Mouse (Mus musculus) embryonic fibroblast, embryonic 13.5 days (primary cell): Measurements from ENCODE around the gene Pdx1. TPM values are rescaled to one million over a fixed set of nuclear protein-coding genes. Genes with fewer than 3 reads are reported as not detected.

Source experiments
- H3K27ac ChIP-seq: 2 replicates; pipeline ENCODE4 v1.5.1; 2012; ENCODE audit warnings: low read length, control low read depth, inconsistent platforms; ENCODE audit not compliant: insufficient read depth
- H3K4me1 ChIP-seq: 2 replicates; pipeline ENCODE4 v1.6.1; 2011; ENCODE audit warnings: low read length; ENCODE audit not compliant: control insufficient read depth, insufficient read depth
- H3K4me3 ChIP-seq: 2 replicates; pipeline ENCODE4 v1.5.1; 2011; ENCODE audit warnings: mild to moderate bottlenecking, control low read depth, low read length; ENCODE audit not compliant: insufficient read depth
- CTCF ChIP-seq: IDR thresholded peaks from 2 replicates; pipeline ENCODE4 v1.5.1; 2011; ENCODE audit warnings: mild to moderate bottlenecking, control low read depth, low read length, moderate library complexity, borderline replicate concordance; ENCODE audit not compliant: insufficient read depth
- POLR2A ChIP-seq: IDR thresholded peaks from 2 replicates; pipeline ENCODE4 v1.6.1; 2011; ENCODE audit warnings: low read depth, mild to moderate bottlenecking, control low read depth, low read length, moderate library complexity
- polyA plus RNA-seq: library from polyadenylated mRNA; stranded (reverse); fragments of >200 nt; gene quantifications from 2 replicates; pipeline ENCODE4 v1.2.4, GENCODE M21; 2011; ENCODE audit warnings: low read depth; ENCODE audit not compliant: missing spikeins, insufficient read length

The Pdx1 gene
- polyA plus RNA-seq, 1 experiment: not detected

DNA sequence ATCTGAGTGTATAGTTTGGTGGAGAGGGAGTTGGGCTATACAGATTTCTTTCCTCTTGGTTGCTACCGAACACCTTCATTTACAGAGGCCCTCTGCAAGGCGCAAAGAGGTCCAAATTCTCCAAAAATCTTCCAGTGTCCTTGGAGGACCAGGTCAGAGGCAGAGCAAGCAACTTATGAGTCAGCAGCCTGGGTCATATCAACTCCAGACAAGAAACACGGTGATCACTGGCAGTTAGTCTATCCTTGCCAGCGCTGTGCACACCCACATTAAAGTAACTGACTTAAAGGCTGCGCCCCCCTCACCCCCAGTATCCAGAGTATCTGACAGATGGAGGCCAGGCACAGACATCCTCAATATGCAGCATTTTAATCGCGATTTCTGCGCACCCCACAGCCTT lies 1.0 kb upstream of the Pdx1 start:
- no peak overlapping the region for H3K27ac ChIP-seq
- TF ChIP-seq CTCF: no peak
- TF ChIP-seq POLR2A: no peak
- no peak overlapping the region for H3K4me3 ChIP-seq
- H3K4me1 ChIP-seq: no peaks in the 10 kb centered on the region

- Histone ChIP-seq H3K27ac (no peak overlapping the region), H3K4me3 (no peak overlapping the region), H3K4me1 (no peaks in the 10 kb centered on the region)
- TF ChIP-seq POLR2A: no peak
- TF ChIP-seq CTCF: no peak
Measured at GRCm38 (mm10) chr5:147269371-147269770, 388 bp upstream of the Pdx1 start.

DNA sequence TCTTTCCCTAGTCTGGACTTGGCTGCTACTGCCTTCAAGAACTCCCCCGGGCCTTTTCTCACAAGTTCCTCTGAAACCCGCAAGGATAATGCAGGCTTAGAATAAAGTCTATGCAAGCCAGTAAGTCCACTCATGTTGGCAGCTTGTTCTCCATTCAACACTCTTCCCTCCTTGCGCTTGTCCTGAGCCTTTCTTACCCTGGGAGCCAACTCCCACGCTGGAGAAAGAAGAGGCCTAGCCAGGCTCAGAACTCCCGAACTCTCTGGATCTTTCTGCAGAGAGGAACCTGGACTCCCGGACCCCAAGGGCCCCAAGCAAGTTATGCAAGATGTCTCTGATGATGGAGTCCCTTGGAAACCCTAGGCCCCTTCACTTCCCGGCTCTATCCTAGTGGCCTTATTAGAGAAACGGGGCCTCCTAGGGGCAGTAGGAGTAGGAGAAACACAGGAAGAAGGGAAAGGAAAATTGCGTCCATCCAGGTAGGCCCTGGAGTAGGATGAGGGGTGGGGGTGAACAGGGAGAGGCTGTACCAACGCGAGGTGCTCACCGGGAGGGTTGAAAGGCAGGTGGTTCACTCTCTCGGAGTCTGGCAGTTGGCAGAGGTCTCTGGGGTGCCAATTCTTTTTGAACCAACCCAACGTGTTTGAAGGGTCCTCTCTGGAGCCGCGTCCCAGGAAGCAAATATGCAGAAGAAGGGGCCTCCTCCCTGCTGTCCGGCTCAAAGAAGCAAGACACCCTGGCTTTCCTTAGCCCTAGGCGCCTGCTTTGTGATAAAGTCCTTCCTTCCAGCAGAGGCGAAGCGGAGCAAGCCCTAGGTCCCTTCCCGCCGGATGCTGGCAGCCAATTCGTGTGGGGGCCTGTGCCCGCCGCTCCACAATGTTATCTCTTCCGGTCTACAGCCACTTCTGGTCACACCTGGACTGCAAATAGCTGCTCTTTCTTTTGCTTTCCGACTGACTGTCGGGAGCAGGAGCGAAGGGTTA lies 1.2 kb downstream of the Pdx1 start:
- Histone ChIP-seq H3K27ac (no peak overlapping the region), H3K4me1 (no peaks in the 10 kb centered on the region), H3K4me3 (no peak overlapping the region)
- TF ChIP-seq POLR2A (no peak), CTCF (no peak)

DNA sequence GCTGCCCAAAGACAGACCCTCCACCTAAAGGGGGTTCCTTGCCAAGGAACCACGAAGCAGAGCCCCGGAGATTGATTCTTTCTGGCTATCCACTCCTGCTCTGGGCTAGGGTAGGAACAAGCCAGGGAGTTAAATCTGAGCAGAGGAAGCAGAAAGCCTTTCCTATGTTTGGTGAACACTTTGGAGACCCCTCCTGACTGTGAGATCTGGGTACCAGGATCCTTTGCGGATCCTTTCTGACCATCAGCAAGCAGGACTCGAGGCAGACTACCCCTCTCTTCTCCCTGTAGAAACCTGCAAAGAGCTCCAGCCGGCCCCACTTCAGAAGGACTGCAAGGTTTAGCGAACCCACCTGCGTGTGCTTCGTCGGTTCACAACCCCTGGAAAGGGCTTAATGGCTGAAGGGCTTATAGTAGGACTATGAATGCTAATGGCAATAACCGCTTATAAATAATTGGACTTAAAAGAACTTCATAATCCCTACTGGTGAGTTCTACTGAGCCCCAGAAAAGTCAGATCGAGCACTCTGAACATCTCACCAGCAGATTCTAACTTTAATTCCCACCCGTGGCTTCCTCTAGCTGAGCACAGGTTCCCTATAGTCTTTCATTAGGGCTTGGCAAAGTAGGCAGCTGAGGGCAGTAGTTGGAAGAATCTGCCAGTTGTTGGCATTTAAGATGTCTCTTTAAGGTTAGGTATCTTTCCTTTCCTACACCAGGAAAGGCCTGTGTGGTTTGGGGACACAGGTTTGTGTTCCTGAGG lies 2.5 kb downstream of the Pdx1 start:
- Histone ChIP-seq H3K27ac (no peak overlapping the region), H3K4me1 (no peaks in the 10 kb centered on the region), H3K4me3 (no peak overlapping the region)
- TF ChIP-seq CTCF: no peak

DNA sequence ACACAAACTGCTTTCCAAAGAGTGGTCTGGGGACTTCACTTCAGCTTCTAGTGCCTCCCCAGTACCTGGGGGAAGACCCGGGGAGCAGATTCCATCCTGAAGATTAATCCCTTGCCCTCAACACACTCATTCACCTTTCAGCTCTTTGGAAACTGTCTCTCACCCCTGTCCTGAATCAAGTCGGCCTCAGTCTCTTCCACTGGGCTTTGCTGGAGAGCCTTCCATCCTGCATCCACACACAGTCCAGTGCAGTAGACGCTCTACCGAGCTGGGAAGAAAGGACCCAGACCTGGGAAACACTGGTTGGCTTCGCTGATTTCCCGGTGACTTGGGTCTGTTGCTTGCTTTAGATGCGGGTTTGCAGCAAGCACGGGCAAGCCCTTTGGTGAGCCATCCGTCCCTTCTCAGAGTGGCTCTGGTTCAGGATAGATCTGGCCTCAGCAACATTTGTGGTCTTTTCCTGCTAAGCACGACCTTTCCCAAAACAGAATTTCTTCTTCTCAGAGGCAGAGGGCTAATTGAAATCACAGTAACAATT lies 3.1 kb downstream of the Pdx1 start:
- Histone ChIP-seq H3K27ac (no peak overlapping the region), H3K4me1 (no peaks in the 10 kb centered on the region; the same call in 1 of the 2 replicates), H3K4me3 (no peak overlapping the region)
- TF ChIP-seq POLR2A (no peak), CTCF (no peak)

GRCm38 (mm10) chr5:147274174-147275141 lies 4.7 kb downstream of the Pdx1 start:
- no peaks in the 10 kb centered on the region; the same call in 1 of the 2 replicates for H3K4me1 ChIP-seq
- TF ChIP-seq POLR2A (no peak), CTCF (no peak)
- H3K4me3 ChIP-seq: no peak overlapping the region
- no peak overlapping the region for H3K27ac ChIP-seq

DNA sequence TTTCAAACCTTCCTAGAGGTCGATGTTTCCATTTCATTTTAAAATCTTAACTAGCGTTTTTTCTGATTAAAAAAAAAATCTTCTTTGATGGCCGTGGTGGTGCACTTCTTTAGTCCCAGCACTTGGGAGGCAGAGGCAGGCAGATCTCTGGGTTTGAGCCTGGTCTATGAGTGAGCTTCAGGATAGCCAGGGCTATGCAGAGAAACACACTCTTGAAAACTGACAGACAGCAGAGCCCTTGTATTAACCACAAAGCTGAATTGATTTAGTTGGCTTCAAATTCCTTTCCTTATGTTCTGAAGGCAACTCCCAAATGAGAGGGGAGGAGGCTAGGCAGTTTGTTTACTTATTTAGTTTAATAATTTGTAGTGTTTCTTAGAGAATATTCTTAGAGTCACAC lies 6.0 kb downstream of the Pdx1 start:
- Histone ChIP-seq H3K4me3 (no peak overlapping the region), H3K4me1 (no peaks in the 10 kb centered on the region; the same call in 1 of the 2 replicates), H3K27ac (no peak overlapping the region)
- TF ChIP-seq POLR2A: no peak

DNA sequence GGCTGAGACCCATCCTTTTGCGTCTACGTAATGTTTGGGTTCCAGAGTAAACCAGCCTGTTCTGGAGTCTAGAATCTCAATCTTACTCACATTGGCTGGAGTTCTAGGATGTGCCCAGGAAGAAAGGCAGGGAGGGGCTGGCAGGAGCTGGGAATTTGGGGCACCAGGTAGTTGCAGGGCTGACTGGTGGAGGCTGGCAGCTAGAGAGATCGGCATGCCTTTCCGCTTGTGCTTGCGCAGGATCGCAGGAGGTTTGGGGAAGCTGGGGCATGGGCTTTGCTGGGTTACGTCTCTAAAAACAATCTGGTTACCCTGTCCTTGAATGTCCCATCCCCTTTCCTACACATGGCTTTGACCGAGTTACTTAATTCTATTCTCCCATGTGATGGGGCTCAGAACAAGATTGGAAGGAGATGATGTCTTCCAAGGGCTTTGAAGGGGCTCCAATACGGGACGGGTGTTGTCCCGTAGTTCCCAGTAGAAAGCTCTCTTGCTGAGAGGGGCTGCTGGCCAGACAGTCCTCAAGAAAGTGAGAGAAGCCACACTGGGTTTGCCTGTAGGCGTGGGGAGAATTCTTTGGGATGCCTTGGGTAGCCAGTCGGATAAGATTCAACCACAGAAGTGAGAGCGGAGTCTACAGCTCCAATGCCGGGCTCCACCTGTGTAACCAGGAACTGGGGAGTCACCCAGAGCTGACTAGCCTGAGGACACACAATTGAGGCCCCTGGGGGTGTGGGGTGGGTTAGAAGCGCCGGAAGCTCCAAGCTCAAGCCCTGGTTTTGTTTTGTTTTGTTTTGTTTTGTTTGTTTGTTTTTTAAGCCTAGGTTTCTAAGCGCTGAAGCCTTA lies 7.2 kb downstream of the Pdx1 start:
- Histone ChIP-seq H3K27ac (no peak overlapping the region), H3K4me3 (no peak overlapping the region), H3K4me1 (no peaks in the 10 kb centered on the region; the same call in 1 of the 2 replicates)
- TF ChIP-seq CTCF (no peak), POLR2A (no peak)

- TF ChIP-seq POLR2A (no peak), CTCF (no peak)
- no peaks in the 10 kb centered on the region; the same call in 1 of the 2 replicates for H3K4me1 ChIP-seq
- no peak overlapping the region for H3K4me3 ChIP-seq
- H3K27ac ChIP-seq: no peak overlapping the region
Measured at GRCm38 (mm10) chr5:147277547-147277925, 7.8 kb downstream of the Pdx1 start.
